Mouse (Mus musculus): ENCODE data around the gene B3gnt3. TPM values are rescaled to one million over a fixed set of nuclear protein-coding genes. Genes with fewer than 3 reads are reported as not detected.

B3gnt3 gene
- polyA plus RNA-seq, 1 experiment from 2014 or later, result 3.3 TPM

GRCm38 (mm10) chr8:71682832-71683231 is 18.8 kb downstream of the B3gnt3 start:
- Histone ChIP-seq H3K27ac (ENCODE audit: low read length) (no peak overlapping the region), H3K27me3 (ENCODE audit: insufficient read depth, low read length) (peaks cover 100% of the 10 kb centered on the region), H3K4me3 (ENCODE audit: low read length) (no peak overlapping the region), H3K4me2 (replicated peaks; ENCODE audit: low read depth, low read length) (no peak overlapping the region), H3K9me3 (ENCODE audit: low read length) (no peaks in the 10 kb centered on the region), H3K9ac (replicated peaks; ENCODE audit: low read length) (no peak overlapping the region), H3K4me1 (ENCODE audit: insufficient read depth, low read length) (peaks cover 37% of the 10 kb centered on the region), H3K36me3 (ENCODE audit: insufficient read depth, low read length) (no peaks in the 10 kb centered on the region)
- ATAC-seq (ENCODE audit: low FRiP score, low TSS enrichment), result no peak
- 61% methylated on average over 12 of the region's 12 CpGs for WGBS

DNA sequence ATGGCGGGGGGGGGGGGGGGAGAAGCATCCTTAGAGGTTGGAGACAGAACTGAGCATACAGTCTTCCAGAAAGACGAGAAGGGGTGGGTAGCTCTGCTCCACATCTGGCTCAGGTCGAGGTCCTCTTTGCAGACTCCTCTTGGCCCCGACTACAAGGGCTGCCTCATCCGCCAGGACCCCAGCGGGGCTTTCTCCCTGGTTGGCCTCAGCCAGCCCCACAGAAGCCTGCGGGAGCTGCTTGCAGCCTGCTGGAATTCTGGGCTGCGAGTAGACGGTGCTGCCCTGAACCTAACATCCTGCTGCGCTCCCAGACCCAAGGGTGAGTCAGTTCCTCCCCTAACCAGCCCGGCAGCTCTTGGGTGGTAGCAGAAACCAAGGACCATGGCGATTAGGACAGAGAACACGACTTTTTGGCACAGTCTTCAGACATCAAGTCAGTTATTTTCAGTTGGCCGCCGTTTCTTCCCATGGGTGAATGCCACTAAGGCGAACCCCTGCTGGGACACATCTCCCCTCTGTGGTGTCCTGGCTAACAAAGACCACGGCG is 20.1 kb downstream of the B3gnt3 start:
- Histone ChIP-seq H3K4me2 (replicated peaks; ENCODE audit: low read depth, low read length) (no peak overlapping the region), H3K9me3 (ENCODE audit: low read length) (no peaks in the 10 kb centered on the region), H3K4me3 (ENCODE audit: low read length) (no peak overlapping the region), H3K4me1 (ENCODE audit: insufficient read depth, low read length) (peaks cover 33% of the 10 kb centered on the region), H3K9ac (replicated peaks; ENCODE audit: low read length) (no peak overlapping the region), H3K36me3 (ENCODE audit: insufficient read depth, low read length) (no peaks in the 10 kb centered on the region), H3K27ac (ENCODE audit: low read length) (no peak overlapping the region), H3K27me3 (ENCODE audit: insufficient read depth, low read length) (peaks cover 93% of the 10 kb centered on the region)
- ATAC-seq (ENCODE audit: low FRiP score, low TSS enrichment), result no peak
- 9% methylated on average over 18 of the region's 18 CpGs for WGBS

DNA sequence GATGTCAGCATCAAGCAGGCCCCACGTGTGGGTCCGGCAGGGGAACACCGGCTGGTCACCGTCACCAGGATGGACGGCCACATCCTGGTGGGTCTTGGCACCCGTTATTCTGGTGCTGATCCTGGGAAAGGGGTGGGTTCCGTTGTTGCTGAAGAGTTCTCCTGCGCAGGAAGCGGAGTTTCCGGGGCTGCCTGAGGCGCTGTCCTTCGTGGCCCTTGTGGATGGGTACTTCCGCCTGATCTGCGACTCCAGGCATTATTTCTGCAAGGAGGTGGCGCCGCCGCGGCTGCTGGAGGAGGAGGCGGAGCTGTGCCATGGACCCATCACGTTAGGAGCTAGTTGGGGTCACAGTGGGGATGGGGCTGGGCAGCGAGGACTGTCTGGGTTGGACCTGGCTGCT is 21.1 kb downstream of the B3gnt3 start:
- WGBS, result 5% methylated on average over 21 of the region's 21 CpGs
- no peaks in the 10 kb centered on the region for H3K36me3 ChIP-seq (ENCODE audit: insufficient read depth, low read length)
- peaks cover 87% of the 10 kb centered on the region for H3K27me3 ChIP-seq (ENCODE audit: insufficient read depth, low read length)
- ATAC-seq (ENCODE audit: low FRiP score, low TSS enrichment), result no peak
- H3K4me1 ChIP-seq (ENCODE audit: insufficient read depth, low read length), result peaks cover 26% of the 10 kb centered on the region
- H3K27ac ChIP-seq (ENCODE audit: low read length), result no peak overlapping the region
- H3K9ac ChIP-seq (replicated peaks; ENCODE audit: low read length), result no peak overlapping the region
- no peak overlapping the region for H3K4me3 ChIP-seq (ENCODE audit: low read length)
- no peaks in the 10 kb centered on the region for H3K9me3 ChIP-seq (ENCODE audit: low read length)
- peak overlapping the region; percentile 27; the same call in 1 of the 2 replicates for H3K4me2 ChIP-seq (replicated peaks; ENCODE audit: low read depth, low read length)

DNA sequence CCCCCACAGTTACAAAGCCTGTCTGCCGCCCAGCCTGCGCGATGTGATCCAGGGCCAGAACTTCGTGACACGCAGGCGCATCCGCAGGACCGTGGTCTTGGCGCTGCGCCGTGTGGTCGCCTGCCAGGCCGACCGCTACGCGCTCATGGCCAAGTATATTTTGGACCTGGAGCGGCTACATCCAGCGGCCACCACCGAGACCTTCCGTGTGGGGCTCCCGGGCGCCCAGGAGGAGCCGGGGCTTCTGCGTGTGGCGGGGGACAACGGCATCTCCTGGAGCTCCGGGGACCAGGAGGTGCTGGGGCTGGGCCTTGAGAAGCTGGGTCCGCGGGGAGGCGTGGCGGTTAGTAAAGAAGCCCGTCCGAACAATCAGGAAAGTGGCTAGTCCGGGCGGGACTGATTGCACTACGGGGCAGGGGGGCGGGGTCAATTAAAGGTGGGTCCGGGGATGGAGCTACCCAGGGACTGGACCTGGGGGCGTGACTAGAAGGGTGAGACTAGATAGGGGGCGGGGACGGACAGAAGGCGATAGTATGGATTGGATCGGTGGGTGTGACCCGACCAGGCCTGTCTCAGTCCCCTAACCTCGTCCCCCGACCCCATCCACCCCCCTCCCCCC is 21.9 kb downstream of the B3gnt3 start:
- WGBS, result 10% methylated on average over 43 of the region's 46 CpGs
- Histone ChIP-seq H3K4me1 (ENCODE audit: insufficient read depth, low read length) (peaks cover 26% of the 10 kb centered on the region), H3K9me3 (ENCODE audit: low read length) (no peaks in the 10 kb centered on the region), H3K36me3 (ENCODE audit: insufficient read depth, low read length) (no peaks in the 10 kb centered on the region), H3K27ac (ENCODE audit: low read length) (no peak overlapping the region), H3K27me3 (ENCODE audit: insufficient read depth, low read length) (peaks cover 80% of the 10 kb centered on the region), H3K9ac (replicated peaks; ENCODE audit: low read length) (no peak overlapping the region), H3K4me2 (replicated peaks; ENCODE audit: low read depth, low read length) (peak overlapping the region; percentile 54), H3K4me3 (ENCODE audit: low read length) (peak overlapping the region; percentile 35)
- ATAC-seq (ENCODE audit: low FRiP score, low TSS enrichment), result no peak; the same call in 1 of the 2 replicates

DNA sequence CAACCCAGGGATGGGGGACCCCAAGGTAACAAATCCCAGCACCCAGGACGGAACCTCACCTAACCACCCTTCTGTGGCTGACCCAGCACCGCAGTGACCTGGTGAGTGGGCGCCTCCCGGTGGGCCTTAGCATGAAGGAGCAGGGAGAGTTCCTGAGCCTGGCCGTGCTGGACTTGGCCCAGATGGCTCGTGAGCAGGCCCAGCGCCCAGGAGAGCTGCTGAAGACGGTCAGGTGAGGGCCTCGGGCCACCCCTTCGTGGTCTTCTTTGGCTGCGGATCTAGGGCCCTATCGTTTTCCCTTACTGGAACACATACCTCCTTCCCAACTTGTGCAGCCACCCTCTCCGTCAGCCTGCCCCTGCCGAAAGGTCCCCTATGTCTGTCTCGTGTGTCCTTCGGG is 22.5 kb downstream of the B3gnt3 start:
- Histone ChIP-seq H3K36me3 (ENCODE audit: insufficient read depth, low read length) (no peaks in the 10 kb centered on the region), H3K4me3 (ENCODE audit: low read length) (peak overlapping the region; percentile 35), H3K4me2 (replicated peaks; ENCODE audit: low read depth, low read length) (peak overlapping the region; percentile 54), H3K27me3 (ENCODE audit: insufficient read depth, low read length) (peaks cover 74% of the 10 kb centered on the region), H3K4me1 (ENCODE audit: insufficient read depth, low read length) (peaks cover 26% of the 10 kb centered on the region), H3K9me3 (ENCODE audit: low read length) (no peaks in the 10 kb centered on the region), H3K27ac (ENCODE audit: low read length) (no peak overlapping the region), H3K9ac (replicated peaks; ENCODE audit: low read length) (no peak overlapping the region; the same call in 1 of the 2 replicates)
- ATAC-seq (ENCODE audit: low FRiP score, low TSS enrichment), result no peak
- WGBS, result 25% methylated on average over 16 of the region's 16 CpGs

GRCm38 (mm10) chr8:71678216-71678615 is 23.4 kb downstream of the B3gnt3 start:
- ATAC-seq (ENCODE audit: low FRiP score, low TSS enrichment), result no peak
- Histone ChIP-seq H3K9ac (replicated peaks; ENCODE audit: low read length) (no peak overlapping the region), H3K9me3 (ENCODE audit: low read length) (no peaks in the 10 kb centered on the region), H3K4me2 (replicated peaks; ENCODE audit: low read depth, low read length) (no peak overlapping the region), H3K27me3 (ENCODE audit: insufficient read depth, low read length) (peaks cover 65% of the 10 kb centered on the region), H3K4me3 (ENCODE audit: low read length) (no peak overlapping the region), H3K27ac (ENCODE audit: low read length) (no peak overlapping the region), H3K4me1 (ENCODE audit: insufficient read depth, low read length) (peaks cover 26% of the 10 kb centered on the region), H3K36me3 (ENCODE audit: insufficient read depth, low read length) (no peaks in the 10 kb centered on the region)
- 57% methylated on average over 4 of the region's 4 CpGs for WGBS

DNA sequence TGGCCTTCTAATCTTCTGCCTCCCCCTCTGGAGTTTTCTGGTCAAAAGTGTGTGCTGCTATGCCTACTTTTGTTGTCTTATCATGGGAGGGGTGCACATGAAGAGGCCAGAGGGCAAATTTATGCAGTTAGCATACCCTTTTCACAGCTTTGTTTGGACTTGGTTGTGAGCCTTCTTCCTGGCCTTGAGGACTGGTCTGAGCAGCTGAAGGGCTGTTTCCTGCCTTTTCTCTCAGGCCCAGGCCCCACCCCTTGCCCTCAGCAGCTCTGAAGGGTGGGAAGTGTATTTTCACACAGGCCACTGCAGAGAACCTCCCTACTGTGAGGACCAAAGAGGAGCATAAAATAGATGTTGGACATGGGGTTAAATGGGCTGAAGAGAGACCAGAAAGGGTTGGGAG is 24.0 kb downstream of the B3gnt3 start:
- Histone ChIP-seq H3K4me1 (ENCODE audit: insufficient read depth, low read length) (peaks cover 26% of the 10 kb centered on the region), H3K4me2 (replicated peaks; ENCODE audit: low read depth, low read length) (peak overlapping the region; percentile 21; the same call in 1 of the 2 replicates), H3K27ac (ENCODE audit: low read length) (no peak overlapping the region), H3K9ac (replicated peaks; ENCODE audit: low read length) (no peak overlapping the region), H3K36me3 (ENCODE audit: insufficient read depth, low read length) (no peaks in the 10 kb centered on the region), H3K9me3 (ENCODE audit: low read length) (no peaks in the 10 kb centered on the region), H3K4me3 (ENCODE audit: low read length) (0 out of 2 replicates have a peak overlapping the region, but pooled peaks have one; percentile 8), H3K27me3 (ENCODE audit: insufficient read depth, low read length) (peaks cover 65% of the 10 kb centered on the region)
- ATAC-seq (ENCODE audit: low FRiP score, low TSS enrichment), result no peak

DNA sequence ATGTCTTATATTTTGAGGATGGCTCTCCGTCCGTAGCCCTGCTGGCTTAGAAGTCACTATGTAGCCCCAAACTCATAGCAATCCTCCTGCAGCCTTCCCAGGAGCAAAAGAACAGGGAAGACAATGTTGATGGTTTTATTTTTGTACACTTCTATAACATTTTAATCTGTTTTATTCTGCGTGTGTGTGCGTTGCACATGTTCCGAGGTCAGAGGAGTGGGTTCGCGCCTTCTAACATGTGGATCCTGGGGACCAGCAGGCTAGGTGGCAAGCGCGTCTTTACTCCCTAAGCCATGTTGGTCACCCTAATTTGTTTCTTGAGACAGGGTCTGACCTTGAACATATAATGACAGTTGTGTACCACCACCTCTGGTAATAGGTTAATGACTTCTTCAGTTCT is 24.8 kb downstream of the B3gnt3 start:
- Histone ChIP-seq H3K4me3 (ENCODE audit: low read length) (peak overlapping the region; percentile 72), H3K4me2 (replicated peaks; ENCODE audit: low read depth, low read length) (peak overlapping the region; percentile 90), H3K4me1 (ENCODE audit: insufficient read depth, low read length) (peaks cover 24% of the 10 kb centered on the region), H3K36me3 (ENCODE audit: insufficient read depth, low read length) (no peaks in the 10 kb centered on the region), H3K27me3 (ENCODE audit: insufficient read depth, low read length) (peaks cover 58% of the 10 kb centered on the region), H3K27ac (ENCODE audit: low read length) (peak overlapping the region; percentile 52), H3K9ac (replicated peaks; ENCODE audit: low read length) (peak overlapping the region; percentile 82), H3K9me3 (ENCODE audit: low read length) (no peaks in the 10 kb centered on the region)
- ATAC-seq (ENCODE audit: low FRiP score, low TSS enrichment), result no peak
- 63% methylated on average over 9 of the region's 9 CpGs for WGBS

- Histone ChIP-seq H3K9me3 (ENCODE audit: low read length) (no peaks in the 10 kb centered on the region), H3K27ac (ENCODE audit: low read length) (peak within 1 kb of the TSS; percentile 52), H3K4me2 (replicated peaks; ENCODE audit: low read depth, low read length) (peak within 1 kb of the TSS; percentile 90), H3K36me3 (ENCODE audit: insufficient read depth, low read length) (no peaks in the 10 kb centered on the region), H3K4me1 (ENCODE audit: insufficient read depth, low read length) (peaks cover 20% of the 10 kb centered on the region), H3K4me3 (ENCODE audit: low read length) (peak within 1 kb of the TSS; percentile 72), H3K27me3 (ENCODE audit: insufficient read depth, low read length) (peaks cover 52% of the 10 kb centered on the region), H3K9ac (replicated peaks; ENCODE audit: low read length) (peak within 1 kb of the TSS; percentile 82)
- 3% methylated on average over 39 of the region's 40 CpGs for whole genome bisulfite sequencing
- peak; percentile 17; the same call in 1 of the 2 replicates for ATAC-seq (ENCODE audit: low FRiP score, low TSS enrichment)
These were observed 25.4 kb downstream of the B3gnt3 start, which contains the start of gene Jak3 for GRCm38 (mm10) chr8:71676020-71676741. TSS of gene Jak3 (plus strand) at chr8:71676296.

Data from kidney, embryonic 16.5 days (tissue).